Mouse (Mus musculus) olfactory bulb, adult 2 months (tissue): Measurements from ENCODE around the gene Ccdc103.

Experiments used
- CTCF ChIP-seq: fragments of 200-500 bp; IDR thresholded peaks from 2 replicates; pipeline ENCODE4 v1.5.1; 2012; ENCODE audit warnings: low read depth, mild to moderate bottlenecking, low read length, moderate library complexity; ENCODE audit not compliant: insufficient read depth
- POLR2A ChIP-seq: fragments of 200-500 bp; IDR thresholded peaks from 2 replicates; pipeline ENCODE4 v1.6.1; 2012; ENCODE audit warnings: mild to moderate bottlenecking, low read depth, low read length, moderate library complexity; ENCODE audit not compliant: insufficient read depth

GRCm38 (mm10) chr11:102835549-102835948 lies 45.5 kb upstream of the Ccdc103 start, which contains the start of gene Higd1b:
- TF ChIP-seq POLR2A (no peak), CTCF (no peak)
